Mouse (Mus musculus) hematopoietic multipotent progenitor cell, adult 10-12 weeks (in vitro differentiated cells): Measurements from ENCODE around the gene Spsb4. TPM values are rescaled to one million over a fixed set of nuclear protein-coding genes. Genes with fewer than 3 reads are reported as not detected.

Source experiments
- polyA plus RNA-seq: library from polyadenylated mRNA; stranded (reverse); fragments of >175 nt; gene quantifications from 2 replicates; pipeline ENCODE4 v1.2.3, GENCODE M21; 2012; ENCODE audit warnings: low replicate concordance

Gene Spsb4
- 0.07 and 0.41 TPM in 2 replicates for polyA plus RNA-seq

DNA sequence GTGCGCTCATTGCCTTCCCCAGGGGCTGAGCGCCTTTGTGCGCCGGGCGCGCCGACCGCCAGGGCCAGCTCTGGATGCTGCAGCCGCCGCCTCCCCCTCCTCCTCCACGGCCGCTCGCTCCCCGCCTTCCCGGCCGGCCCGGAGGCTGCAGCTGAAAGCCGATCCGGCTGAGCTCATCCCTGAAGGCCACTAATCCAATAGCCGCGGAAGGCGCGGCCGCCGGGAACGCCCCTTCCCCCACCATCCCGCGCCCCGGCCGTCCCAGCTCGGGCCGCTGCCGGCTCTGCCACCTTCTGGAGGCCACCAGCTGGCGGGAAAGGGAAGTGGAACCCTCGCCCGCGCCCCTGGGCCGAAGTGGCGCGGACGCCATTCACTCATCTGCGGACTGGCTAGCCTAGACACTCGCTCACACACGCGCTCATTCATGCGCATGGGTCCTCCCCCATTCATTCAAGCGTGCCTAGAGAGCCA lies at the start of gene Spsb4:
Gene Spsb4, minus strand, starts transcription at position 167 of the 471 bp plus-strand sequence.

Other genes starting within 250 kb of the Spsb4 start
- gene Pxylp1, start 126.2 kb downstream of the Spsb4 start, polyA plus RNA-seq, result 1.8 and 3.2 TPM in 2 replicates
- 4.5 and 5.4 TPM in 2 replicates for gene Slc25a36, start 92.3 kb upstream of the Spsb4 start, polyA plus RNA-seq